Mouse (Mus musculus): Measurements from ENCODE around the gene Rbp1.

DNA sequence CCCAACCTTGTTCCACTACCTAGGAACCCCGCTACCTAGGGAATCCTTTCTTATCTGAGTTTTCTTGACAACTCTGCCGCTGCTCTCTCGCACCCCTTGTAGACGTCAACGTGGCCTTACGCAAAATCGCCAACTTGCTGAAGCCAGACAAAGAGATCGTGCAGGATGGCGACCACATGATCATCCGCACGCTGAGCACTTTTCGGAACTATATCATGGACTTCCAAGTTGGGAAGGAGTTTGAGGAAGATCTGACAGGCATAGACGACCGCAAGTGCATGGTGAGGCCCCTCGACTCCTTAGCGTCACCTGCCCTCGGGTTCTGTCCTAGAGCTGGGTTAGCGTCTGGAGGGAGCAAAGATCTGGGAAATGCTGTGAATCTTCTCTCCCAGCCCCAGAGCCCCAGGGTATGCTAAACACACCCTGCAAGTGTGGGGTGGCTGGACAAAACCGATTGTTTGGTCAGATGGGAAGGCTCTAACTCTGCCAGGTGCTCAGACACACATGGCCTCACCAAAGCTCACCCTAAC, 2.7 kb downstream of the Rbp1 start:
- no peak for TF ChIP-seq ZC3H11A (IDR thresholded peaks at IDR 0.05; ENCODE audit: borderline replicate concordance, low read depth, low read length)
- TF ChIP-seq CHD2 (IDR thresholded peaks at IDR 0.05; ENCODE audit: low read depth, low read length) = no peak
